Mouse (Mus musculus): ENCODE data around the gene Inpp5e.

The Inpp5e gene

DNA sequence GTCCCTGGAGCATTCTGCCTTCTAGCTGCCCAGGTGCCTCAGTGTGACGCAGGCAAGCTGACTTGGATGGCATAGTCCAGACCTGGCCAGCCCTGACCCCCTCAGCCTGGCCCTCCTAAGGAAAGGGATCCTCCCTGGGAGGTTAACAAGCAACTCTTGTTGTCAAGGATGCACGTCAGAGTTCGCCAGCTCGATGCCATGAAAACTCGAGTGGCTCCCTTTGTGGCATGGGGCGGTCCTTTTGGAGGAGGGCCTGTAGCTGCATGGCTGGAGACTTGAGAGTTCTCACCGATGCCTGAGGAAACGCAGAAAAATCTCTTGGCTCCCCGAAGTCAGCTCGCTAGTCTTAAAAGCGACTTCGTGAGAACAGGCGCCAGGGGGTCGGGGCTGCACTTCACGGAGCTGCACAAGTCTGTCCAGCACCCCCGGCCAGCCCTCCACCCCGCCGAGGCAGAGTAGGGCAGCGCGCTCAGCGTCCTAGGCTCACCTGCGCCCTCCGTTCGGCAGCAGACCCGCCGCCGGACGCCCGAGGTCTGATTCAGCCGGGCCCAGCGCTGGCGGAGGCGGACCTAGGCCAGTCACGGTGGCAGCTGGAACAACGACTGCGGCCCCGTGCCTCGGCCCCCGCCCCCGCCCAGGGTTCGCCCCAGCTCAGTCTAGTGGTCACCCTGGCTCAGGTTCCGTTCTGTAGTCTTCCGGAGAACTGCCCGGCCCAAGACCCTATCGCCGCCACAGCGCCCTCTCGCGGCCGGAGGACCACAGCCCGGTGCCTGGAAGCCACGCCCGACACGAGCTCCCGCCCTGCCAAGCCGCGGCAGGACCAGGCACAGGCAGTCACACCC is at the start of gene Inpp5e:
TSS of gene Inpp5e (minus strand) at position 689 of the 842 bp plus-strand sequence.
- peak; percentile 84 for DNase-seq

DNA sequence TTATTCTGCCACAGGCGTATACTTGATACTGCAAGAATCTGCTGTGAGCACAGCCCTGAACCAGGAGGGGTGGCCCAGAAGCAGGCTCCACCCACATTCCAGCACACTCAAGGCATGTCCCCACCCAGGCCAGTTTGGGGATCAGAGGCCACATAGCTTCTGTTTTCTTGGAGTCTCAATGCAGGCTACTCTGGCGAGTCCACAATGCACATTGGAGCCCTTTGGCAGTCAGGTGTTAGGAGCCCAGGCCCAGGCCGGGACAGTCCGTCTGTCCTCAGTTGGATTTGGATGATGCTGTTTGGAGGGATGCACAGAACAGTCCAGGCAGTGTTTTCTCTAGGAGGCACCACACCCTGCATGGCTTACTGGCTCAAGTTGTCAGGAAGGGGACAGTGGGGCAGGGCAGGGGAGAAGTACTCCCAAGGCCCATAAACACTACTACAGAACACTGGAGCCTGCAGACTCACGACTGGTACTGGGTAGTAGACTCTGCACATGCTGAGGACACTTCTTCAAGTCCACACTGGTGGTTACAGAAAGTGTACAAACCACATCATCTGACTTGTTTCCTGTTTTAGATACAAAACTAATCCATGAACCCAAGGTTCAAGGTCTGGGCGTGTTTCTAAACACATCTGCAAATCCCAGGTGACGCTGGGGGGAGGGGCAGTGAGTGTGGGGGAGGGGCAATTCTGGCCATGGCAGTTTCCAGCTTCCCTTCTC is 49.6 kb upstream of the Inpp5e start:
- DNase-seq = no peak

- peak in 1 of 2 experiments; percentile 66 for DNase-seq
Observed at GRCm38 (mm10) chr2:26449121-26450060, 40.4 kb upstream of the Inpp5e start.

- DNase-seq = no peak
Observed at GRCm38 (mm10) chr2:26447451-26447850, 38.4 kb upstream of the Inpp5e start.

GRCm38 (mm10) chr2:26446671-26447070 is 37.7 kb upstream of the Inpp5e start:
- no peak for DNase-seq

- no peak for DNase-seq
Observed at GRCm38 (mm10) chr2:26445666-26446445, 36.9 kb upstream of the Inpp5e start.

DNA sequence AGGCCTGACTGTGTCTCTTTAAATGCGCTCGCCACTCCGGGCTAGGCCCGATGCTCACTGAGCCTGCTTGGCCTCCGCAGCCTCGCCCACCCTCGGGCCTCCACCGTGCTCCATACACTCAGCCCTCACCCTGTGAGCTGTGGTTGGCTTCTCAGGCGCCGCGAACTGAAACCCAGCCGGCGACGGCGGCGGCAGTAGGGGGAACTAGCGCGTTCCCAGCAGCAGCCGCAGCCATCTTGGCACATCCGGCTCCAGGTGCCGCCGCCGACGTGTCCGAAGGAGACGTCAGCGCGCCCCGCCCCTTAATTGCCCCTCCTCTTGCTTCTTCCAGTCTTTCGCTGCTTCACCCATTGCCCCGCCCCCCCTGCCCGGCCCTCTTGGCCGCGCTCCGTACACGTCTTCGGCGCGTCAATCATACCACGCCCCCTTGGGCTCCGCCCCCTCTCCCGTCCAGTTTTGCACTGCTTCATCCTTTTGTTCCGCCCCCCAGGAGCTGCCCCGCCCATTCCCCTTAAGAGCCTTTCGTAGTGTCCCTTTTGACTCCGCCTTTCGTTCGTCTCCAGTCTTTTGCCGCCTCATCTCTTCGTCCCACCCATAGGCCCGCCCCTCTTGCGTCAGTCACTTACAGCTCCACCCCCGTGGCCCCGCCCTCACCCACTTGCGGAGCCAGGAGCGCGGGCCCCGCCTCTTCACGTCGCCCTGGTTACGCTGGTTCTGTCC is 36.1 kb upstream of the Inpp5e start, which contains the start of gene Sec16a:
TSS of gene Sec16a (minus strand) at position 271 of the 720 bp plus-strand sequence.
- peak; percentile 100 for DNase-seq

DNA sequence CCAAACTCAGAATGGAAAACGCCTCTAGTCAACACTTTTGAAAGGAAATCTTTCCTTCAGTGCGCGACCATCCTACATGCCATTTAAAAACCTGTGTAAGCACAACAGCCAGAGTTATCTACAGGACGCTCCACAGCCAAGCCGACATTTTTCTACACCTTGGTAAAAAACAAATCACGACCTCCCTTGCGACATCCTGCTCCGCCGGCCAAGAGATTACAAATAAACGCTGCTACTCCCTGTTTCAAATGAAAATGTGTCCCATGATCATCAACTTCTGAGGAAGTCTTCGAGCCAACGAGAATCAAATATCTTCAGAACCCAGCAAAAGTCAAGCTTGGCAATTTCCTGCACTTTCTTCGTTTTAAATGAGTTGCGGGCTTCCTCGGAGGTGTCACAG is 35.4 kb upstream of the Inpp5e start:
- DNase-seq = no peak

GRCm38 (mm10) chr2:26443876-26444275 is 34.9 kb upstream of the Inpp5e start:
- no peak for DNase-seq

- DNase-seq = no peak
Observed at GRCm38 (mm10) chr2:26442843-26443242, 33.8 kb upstream of the Inpp5e start.

DNA sequence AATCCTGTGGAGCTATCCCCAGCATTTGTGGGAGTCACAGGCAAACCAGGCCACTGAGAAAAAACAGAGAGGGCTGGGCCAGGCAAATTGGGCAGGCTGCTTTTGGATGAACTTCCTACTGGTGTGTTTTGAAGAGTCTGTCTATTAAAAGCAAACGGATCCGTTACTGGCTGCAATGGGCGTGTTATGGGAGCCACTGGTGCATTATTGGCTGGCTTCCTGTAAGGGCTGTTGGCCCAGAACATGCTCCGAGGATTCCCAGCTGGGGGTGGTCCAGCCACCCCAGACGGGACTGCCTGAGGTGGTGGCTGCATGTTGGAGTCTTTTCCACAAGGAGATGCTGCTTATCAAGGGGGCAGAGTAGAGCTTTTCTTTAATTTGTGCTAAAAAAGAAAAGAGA is 32.7 kb upstream of the Inpp5e start:
- no peak for DNase-seq

DNA sequence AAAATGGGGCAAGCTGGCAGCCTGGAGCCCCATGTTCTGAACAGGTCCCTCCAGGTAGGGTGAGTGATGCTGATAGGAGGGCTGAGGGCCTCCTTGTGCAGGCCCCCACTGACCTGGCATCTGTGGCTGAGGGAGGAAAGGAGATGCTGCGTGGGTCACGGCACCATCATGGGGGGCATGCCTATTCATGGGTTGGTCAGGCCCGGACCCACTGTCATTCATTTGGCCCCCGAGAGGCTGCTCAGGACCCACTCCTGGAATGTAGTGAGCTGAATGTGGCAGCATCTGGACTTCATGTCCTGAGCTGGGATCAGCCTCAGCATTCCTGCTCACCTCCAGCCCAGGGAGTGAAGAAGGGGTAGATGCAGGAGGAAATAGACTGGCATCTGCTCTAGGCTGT is 32.3 kb upstream of the Inpp5e start:
- no peak for DNase-seq

GRCm38 (mm10) chr2:26439671-26440070 is 30.7 kb upstream of the Inpp5e start:
- no peak for DNase-seq

GRCm38 (mm10) chr2:26438373-26438772 is 29.4 kb upstream of the Inpp5e start:
- DNase-seq = no peak

- DNase-seq = no peak
Observed at GRCm38 (mm10) chr2:26437221-26437620, 28.2 kb upstream of the Inpp5e start.

DNA sequence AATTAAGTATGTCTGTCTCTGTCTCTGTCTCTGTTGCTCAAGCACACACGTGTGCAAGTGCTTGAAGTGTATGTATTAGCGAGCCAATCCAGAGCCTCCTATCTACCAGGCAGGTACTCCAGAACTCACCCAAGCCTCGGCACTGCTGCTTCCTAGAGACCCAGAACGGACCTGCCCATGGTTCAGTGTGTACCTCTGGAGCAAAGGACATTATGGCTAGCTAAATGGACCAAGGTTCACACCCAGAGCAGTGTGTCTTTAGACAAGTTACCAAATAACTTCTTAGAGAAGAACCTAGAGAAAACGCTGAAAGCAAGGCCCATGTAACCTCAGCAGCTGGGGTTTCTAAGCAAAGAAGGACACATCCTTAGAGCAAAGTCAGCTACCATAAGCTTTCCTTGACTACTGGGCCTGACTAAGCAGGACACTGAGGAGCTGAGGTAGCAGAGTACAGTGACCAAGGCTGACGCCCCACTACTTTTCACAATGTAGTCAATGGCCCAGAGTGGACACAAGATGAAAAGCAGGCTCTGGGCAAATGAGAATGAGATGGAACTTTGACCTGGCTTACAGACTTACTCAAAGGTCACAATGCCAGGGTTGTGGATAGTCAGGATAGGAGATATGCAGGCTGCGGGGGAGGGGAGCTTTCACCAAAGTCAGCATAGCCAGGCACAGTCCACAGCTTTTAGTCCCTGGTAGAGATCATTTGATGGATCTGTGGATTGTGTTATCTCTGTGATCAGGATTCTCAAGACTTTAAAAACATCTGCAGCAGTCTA is 26.0 kb upstream of the Inpp5e start:
- DNase-seq = no peak

GRCm38 (mm10) chr2:26429851-26430250 is 20.8 kb upstream of the Inpp5e start:
- no peak for DNase-seq

DNA sequence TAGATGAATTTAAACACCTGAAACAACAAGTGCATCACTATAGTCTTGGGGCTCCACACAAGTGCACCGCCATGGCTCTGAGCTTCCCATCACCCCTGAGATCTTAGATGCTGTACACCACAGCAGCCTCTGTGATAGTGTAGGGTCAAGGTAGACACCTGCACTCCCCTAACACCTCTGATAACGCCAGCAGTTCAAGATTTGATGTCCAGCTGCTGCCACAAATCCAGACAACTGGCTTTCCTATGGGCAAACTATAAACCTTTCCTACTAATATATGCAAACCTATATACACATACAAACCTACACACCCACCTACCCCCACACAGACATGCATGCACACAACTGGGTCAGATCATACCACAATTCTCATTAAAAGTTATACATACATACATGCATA is 15.5 kb upstream of the Inpp5e start:
- no peak for DNase-seq

DNA sequence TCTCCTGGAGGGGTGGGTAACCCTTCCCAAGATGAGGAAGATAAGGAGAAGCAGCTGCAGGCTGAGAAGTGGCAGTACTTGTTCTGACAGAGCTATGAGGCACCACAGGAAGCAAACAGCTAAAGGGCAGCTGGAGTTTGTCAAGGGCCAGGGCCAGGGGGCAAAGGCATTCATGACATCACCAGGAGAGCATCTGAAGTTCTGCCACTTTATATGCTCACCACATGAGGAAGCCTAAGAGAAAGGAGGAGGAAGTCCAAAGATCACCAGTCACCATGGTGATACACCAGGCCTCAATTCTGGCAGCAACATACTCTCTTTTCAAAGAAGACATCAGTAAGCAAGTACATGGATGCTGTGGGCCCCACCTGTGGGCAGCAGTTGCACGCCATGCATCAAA is 14.1 kb upstream of the Inpp5e start:
- DNase-seq = no peak

DNA sequence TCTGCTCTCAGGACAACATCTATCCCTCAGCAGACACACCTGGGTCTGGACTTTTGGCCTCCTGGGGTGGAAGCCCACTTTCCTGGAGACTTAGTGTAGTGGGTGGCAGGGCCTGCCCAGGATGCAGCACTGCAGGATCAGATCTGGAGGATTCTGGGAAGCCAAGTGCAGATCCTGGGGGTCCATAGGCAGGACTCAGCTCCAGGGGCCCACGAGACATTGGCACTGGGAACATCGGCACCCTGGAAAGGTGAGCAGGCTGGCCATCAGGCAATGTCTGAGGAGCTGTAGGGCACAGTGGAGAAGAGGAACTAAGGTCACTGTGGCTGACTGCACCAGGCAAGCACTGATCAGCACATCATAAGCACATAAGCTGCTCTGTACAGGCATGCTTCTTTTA is 13.0 kb upstream of the Inpp5e start:
- DNase-seq = no peak

GRCm38 (mm10) chr2:26418120-26418519 is 9.1 kb upstream of the Inpp5e start:
- DNase-seq = no peak

Data from thymus, adult 18-20 months (tissue).